In genomic region chr2:115515470-115515869, GRCm38 (mm10) we compare ENCODE assay signal across 13 mouse cellular contexts.
DNase-seq lines count a peak whose midpoint lies in the region; ATAC-seq and TF ChIP-seq lines count a peak whose summit lies in the region.
"Had no signal": no experiment of that assay in that cellular context is flagged by ENCODE, and none has a peak within 500 bp of the region (broad histone marks: within the 10 kb centered on the region; RNA-seq: fewer than 3 reads in every experiment).

No protein-coding gene starts in this region.

- H3K27me3 ChIP-seq in hindbrain, embryonic 13.5 days, result no peaks in the 10 kb centered on the region
- H3K27me3 ChIP-seq in hindbrain, embryonic 11.5 days (ENCODE audit: control insufficient read depth, insufficient read depth, low read length), result no peaks in the 10 kb centered on the region
- H3K27me3 ChIP-seq in kidney, postnatal 0 days (ENCODE audit: insufficient read depth, low read length), result no peaks in the 10 kb centered on the region
- H3K27me3 ChIP-seq in forebrain, embryonic 13.5 days, result no peaks in the 10 kb centered on the region
- no peaks in the 10 kb centered on the region for H3K27me3 ChIP-seq in hindbrain, embryonic 14.5 days (ENCODE audit: control insufficient read depth, insufficient read depth, low read length)
- H3K27me3 ChIP-seq: liver, embryonic 13.5 days had no signal

- no peak for DNase-seq in hindbrain, embryonic 11.5 days (ENCODE audit: low spot score)
- DNase-seq in kidney, postnatal 0 days (ENCODE audit: low spot score), result no peak
- no peak for DNase-seq in kidney, adult 11 months
- DNase-seq in hindbrain, embryonic 14.5 days (ENCODE audit: low spot score), result peak; percentile 35
- no peak for DNase-seq in layer of hippocampus, adult 11-12 months (ENCODE audit: low spot score)
- DNase-seq: gastrocnemius, postnatal 14 days; liver, embryonic 13.5 days; thymus, postnatal 36 days had no signal

- H3K4me3 ChIP-seq in hindbrain, embryonic 13.5 days, result no peak overlapping the region
- no peak overlapping the region for H3K4me3 ChIP-seq in hindbrain, embryonic 11.5 days (ENCODE audit: low read depth, low read length)
- no peak overlapping the region for H3K4me3 ChIP-seq in kidney, postnatal 0 days (replicated peaks; ENCODE audit: low read depth, low read length)
- H3K4me3 ChIP-seq in forebrain, embryonic 13.5 days, result no peak overlapping the region
- H3K4me3 ChIP-seq in hindbrain, embryonic 14.5 days (replicated peaks; ENCODE audit: low read length), result no peak overlapping the region
- H3K4me3 ChIP-seq: erythroblast, embryonic 14.5 days; limb, embryonic 13.5 days; liver, embryonic 13.5 days had no signal

- H3K4me1 ChIP-seq in hindbrain, embryonic 13.5 days (replicated peaks), result peaks cover 18% of the 10 kb centered on the region
- no peaks in the 10 kb centered on the region; the same call in 1 of the 2 replicates for H3K4me1 ChIP-seq in hindbrain, embryonic 11.5 days (replicated peaks; ENCODE audit: control insufficient read depth, insufficient read depth, low read length)
- H3K4me1 ChIP-seq in kidney, postnatal 0 days (replicated peaks; ENCODE audit: insufficient read depth, low read length), result peaks cover 6% of the 10 kb centered on the region
- H3K4me1 ChIP-seq in forebrain, embryonic 13.5 days, result peaks cover 43% of the 10 kb centered on the region
- 0 out of 2 replicates have a peak, but pooled peaks cover 6% of the 10 kb centered on the region for H3K4me1 ChIP-seq in hindbrain, embryonic 14.5 days (replicated peaks; ENCODE audit: control insufficient read depth, insufficient read depth, low read length)

- TF ChIP-seq CTCF in kidney, postnatal 0 days (IDR thresholded peaks at IDR 0.05; ENCODE audit: low read depth), result no peak

- no peak for ATAC-seq in hindbrain, embryonic 13.5 days (ENCODE audit: low FRiP score)
- ATAC-seq in hindbrain, embryonic 11.5 days (ENCODE audit: low FRiP score), result no peak
- no peak for ATAC-seq in kidney, postnatal 0 days (replicated peaks; ENCODE audit: low FRiP score, low read depth)
- ATAC-seq in forebrain, embryonic 13.5 days, result no peak
- no peak for ATAC-seq in hindbrain, embryonic 14.5 days (ENCODE audit: low FRiP score)

- H3K4me2 ChIP-seq in hindbrain, embryonic 13.5 days, result no peak overlapping the region
- H3K4me2 ChIP-seq in hindbrain, embryonic 11.5 days (replicated peaks; ENCODE audit: low read depth, low read length), result no peak overlapping the region
- no peak overlapping the region for H3K4me2 ChIP-seq in kidney, postnatal 0 days (ENCODE audit: low read length)
- H3K4me2 ChIP-seq in forebrain, embryonic 13.5 days, result no peak overlapping the region
- H3K4me2 ChIP-seq in hindbrain, embryonic 14.5 days (replicated peaks), result no peak overlapping the region
- H3K4me2 ChIP-seq: liver, embryonic 13.5 days; lung, embryonic 14.5 days had no signal

- no peaks in the 10 kb centered on the region for H3K9me3 ChIP-seq in hindbrain, embryonic 13.5 days
- H3K9me3 ChIP-seq in hindbrain, embryonic 11.5 days (ENCODE audit: control insufficient read depth, low read length), result no peaks in the 10 kb centered on the region
- no peaks in the 10 kb centered on the region for H3K9me3 ChIP-seq in kidney, postnatal 0 days (replicated peaks; ENCODE audit: low read length)
- no peaks in the 10 kb centered on the region for H3K9me3 ChIP-seq in forebrain, embryonic 13.5 days (replicated peaks)
- H3K9me3 ChIP-seq in hindbrain, embryonic 14.5 days (ENCODE audit: control insufficient read depth, low read length), result no peaks in the 10 kb centered on the region
- H3K9me3 ChIP-seq: limb, embryonic 13.5 days; liver, embryonic 13.5 days had no signal

- WGBS in hindbrain, embryonic 13.5 days, result 62% methylated on average over 6 of the region's 6 CpGs
- WGBS in hindbrain, embryonic 11.5 days, result 75% methylated on average over 6 of the region's 6 CpGs
- 49% methylated on average over 6 of the region's 6 CpGs for WGBS in kidney, postnatal 0 days
- WGBS in forebrain, embryonic 13.5 days, result 73% methylated on average over 6 of the region's 6 CpGs
- WGBS in hindbrain, embryonic 14.5 days, result 60% methylated on average over 6 of the region's 6 CpGs

- H3K36me3 ChIP-seq in hindbrain, embryonic 13.5 days, result no peaks in the 10 kb centered on the region
- H3K36me3 ChIP-seq in hindbrain, embryonic 11.5 days (ENCODE audit: control insufficient read depth, insufficient read depth, low read length), result no peaks in the 10 kb centered on the region
- no peaks in the 10 kb centered on the region for H3K36me3 ChIP-seq in kidney, postnatal 0 days (ENCODE audit: insufficient read depth, low read length)
- no peaks in the 10 kb centered on the region for H3K36me3 ChIP-seq in forebrain, embryonic 13.5 days (ENCODE audit: poor library complexity, severe bottlenecking)
- H3K36me3 ChIP-seq in hindbrain, embryonic 14.5 days (replicated peaks; ENCODE audit: control insufficient read depth, insufficient read depth), result no peaks in the 10 kb centered on the region
- H3K36me3 ChIP-seq: limb, embryonic 13.5 days; liver, embryonic 13.5 days had no signal

- no peak overlapping the region for H3K9ac ChIP-seq in hindbrain, embryonic 13.5 days
- no peak overlapping the region for H3K9ac ChIP-seq in hindbrain, embryonic 11.5 days (ENCODE audit: low read depth, low read length)
- no peak overlapping the region for H3K9ac ChIP-seq in kidney, postnatal 0 days (ENCODE audit: low read depth, low read length)
- H3K9ac ChIP-seq in forebrain, embryonic 13.5 days, result no peak overlapping the region
- H3K9ac ChIP-seq in hindbrain, embryonic 14.5 days, result no peak overlapping the region
- H3K9ac ChIP-seq: limb, embryonic 13.5 days; liver, embryonic 13.5 days; lung, embryonic 14.5 days had no signal

- H3K27ac ChIP-seq in hindbrain, embryonic 13.5 days, result peak overlapping the region; percentile 2; the same call in 1 of the 2 replicates
- H3K27ac ChIP-seq in hindbrain, embryonic 11.5 days (ENCODE audit: low read depth, low read length), result no peak overlapping the region
- H3K27ac ChIP-seq in kidney, postnatal 0 days, result peak overlapping the region; percentile 31; the same call in 1 of the 2 replicates
- H3K27ac ChIP-seq in forebrain, embryonic 13.5 days, result peak overlapping the region; percentile 48
- H3K27ac ChIP-seq in hindbrain, embryonic 14.5 days, result no peak overlapping the region
- H3K27ac ChIP-seq: limb, embryonic 13.5 days; liver, embryonic 13.5 days had no signal

Comparison
In these comparisons a context has a peak if more than half of its experiments do, and no peak if none do; other contexts are left out.
1. H3K27ac ChIP-seq: peak in hindbrain, embryonic 13.5 days (single experiment), kidney, postnatal 0 days (single experiment) and forebrain, embryonic 13.5 days (single experiment); none in hindbrain, embryonic 11.5 days (single experiment) and hindbrain, embryonic 14.5 days (single experiment).